Mouse (Mus musculus) liver, embryonic 13.5 days (tissue): ENCODE results near the gene Dmrtb1. TPM values are rescaled to one million over a fixed set of nuclear protein-coding genes. Genes with fewer than 3 reads are reported as not detected.

Experiments used
- ATAC-seq: fragments of 200-750 bp; cut with Nextera tagmentation; 2 replicates; pipeline ENCODE4 v1.8.0; 2017; ENCODE audit warnings: low read depth, mild to moderate bottlenecking, moderate number of reproducible peaks, moderate library complexity
- DNase-seq: peaks from one replicate; pipeline ENCODE4 v3.0.0; 2022
- H3K27ac ChIP-seq: fragments of 300-500 bp; sonication (generic); 2 replicates; pipeline ENCODE4 v1.5.1; 2015; ENCODE audit warnings: moderate library complexity, mild to moderate bottlenecking, inconsistent platforms
- H3K27me3 ChIP-seq: fragments of 300-500 bp; sonication (generic); 2 replicates; pipeline ENCODE4 v1.6.1; 2015; ENCODE audit warnings: mild to moderate bottlenecking, inconsistent platforms
- H3K36me3 ChIP-seq: fragments of 300-500 bp; sonication (generic); 2 replicates; pipeline ENCODE4 v1.6.1; 2015; ENCODE audit warnings: mild to moderate bottlenecking, inconsistent platforms
- H3K4me1 ChIP-seq: fragments of 300-500 bp; sonication (generic); replicated peaks from 2 replicates; pipeline ENCODE4 v1.6.1; 2015; ENCODE audit warnings: inconsistent platforms
- H3K4me2 ChIP-seq: fragments of 300-500 bp; sonication (generic); 2 replicates; pipeline ENCODE4 v1.6.1; 2015; ENCODE audit warnings: inconsistent platforms, mild to moderate bottlenecking, moderate library complexity
- H3K4me3 ChIP-seq: fragments of 300-500 bp; sonication (generic); replicated peaks from 2 replicates; pipeline ENCODE4 v1.5.1; 2015; ENCODE audit warnings: mild to moderate bottlenecking, inconsistent platforms
- H3K9ac ChIP-seq: fragments of 300-500 bp; sonication (generic); 2 replicates; pipeline ENCODE4 v1.6.1; 2015; ENCODE audit warnings: mild to moderate bottlenecking, inconsistent platforms
- H3K9me3 ChIP-seq: fragments of 300-500 bp; sonication (generic); replicated peaks from 2 replicates; pipeline ENCODE4 v1.6.1; 2016; ENCODE audit warnings: inconsistent platforms
- WGBS: fragments of 180-500 bp; shearing (Covaris S2); methylation state at CpG from one replicate; pipeline ENCODE4 v1.1.7; 2015; ENCODE audit not compliant: insufficient replicate concordance; 5-methylcytosine and 5-hydroxymethylcytosine counted together
- microRNA-seq: library from miRNA; unstranded; fragments of <30 nt; microRNA quantifications from one replicate; pipeline ENCODE4, GENCODE M21; 2016
- polyA plus RNA-seq: library from polyadenylated mRNA; unstranded; fragments of >200 nt; fragmentation: Nextera tagmentation; extraction: Ambion mirVana; gene quantifications from 2 replicates; pipeline ENCODE4 v1.2.1, GENCODE M21; 2015

Dmrtb1 gene
- polyA plus RNA-seq, 1 experiment from 2014 or later: not detected

DNA sequence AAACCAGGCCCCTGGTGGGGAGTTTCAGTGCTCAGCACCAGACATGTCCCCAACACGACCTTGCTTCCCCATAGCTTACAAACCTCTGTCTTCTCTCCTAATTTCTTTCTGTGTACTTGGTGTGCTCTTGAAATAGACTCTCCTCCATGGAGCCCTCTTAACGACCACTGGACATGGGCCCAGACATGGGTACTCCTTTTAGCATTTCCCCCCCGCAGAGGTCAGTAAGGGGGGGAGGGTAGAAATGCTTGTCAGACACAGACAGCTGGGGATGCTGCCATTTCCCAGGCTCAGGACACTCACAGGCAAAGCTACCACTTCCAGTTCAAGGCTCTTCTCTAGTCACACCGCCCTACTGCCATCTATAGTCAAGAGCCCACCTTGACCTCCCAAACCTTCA lies 42.4 kb downstream of the Dmrtb1 start:
- no peaks in the 10 kb centered on the region for H3K9me3 ChIP-seq
- no peak overlapping the region for H3K4me2 ChIP-seq
- no peak overlapping the region for H3K9ac ChIP-seq
- no peak for ATAC-seq
- no peak for DNase-seq
- H3K4me1 ChIP-seq: no peaks in the 10 kb centered on the region
- H3K36me3 ChIP-seq: no peaks in the 10 kb centered on the region
- H3K4me3 ChIP-seq: no peak overlapping the region
- H3K27me3 ChIP-seq: no peaks in the 10 kb centered on the region
- H3K27ac ChIP-seq: no peak overlapping the region
- 53% methylated on average over 4 of the region's 4 CpGs for WGBS

DNA sequence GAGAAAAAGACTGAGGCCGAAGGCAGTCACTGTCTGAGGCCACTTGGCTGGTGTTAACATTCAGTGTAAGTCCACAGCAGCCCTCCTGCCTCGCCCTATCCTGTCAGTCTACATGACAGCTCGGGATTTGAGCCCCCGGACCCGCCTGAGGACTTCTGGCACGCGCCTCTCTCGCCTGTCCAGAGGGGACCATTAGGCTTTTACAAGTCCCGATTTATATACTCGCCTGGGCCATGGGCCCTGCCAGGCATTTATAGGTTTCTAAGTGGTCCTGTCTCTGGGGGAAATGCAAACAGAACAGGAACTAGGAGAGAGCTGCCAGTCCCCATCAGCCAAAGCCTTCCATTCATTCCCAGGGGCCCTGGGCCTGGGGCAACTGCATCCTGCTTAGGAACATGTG lies 45.7 kb downstream of the Dmrtb1 start:
- Histone ChIP-seq H3K36me3 (no peaks in the 10 kb centered on the region), H3K27ac (no peak overlapping the region), H3K27me3 (0 out of 2 replicates have a peak, but pooled peaks cover 3% of the 10 kb centered on the region), H3K9ac (no peak overlapping the region), H3K4me1 (no peaks in the 10 kb centered on the region), H3K4me3 (no peak overlapping the region), H3K9me3 (no peaks in the 10 kb centered on the region), H3K4me2 (no peak overlapping the region)
- WGBS: 71% methylated on average over 10 of the region's 10 CpGs
- DNase-seq: no peak
- ATAC-seq: no peak

DNA sequence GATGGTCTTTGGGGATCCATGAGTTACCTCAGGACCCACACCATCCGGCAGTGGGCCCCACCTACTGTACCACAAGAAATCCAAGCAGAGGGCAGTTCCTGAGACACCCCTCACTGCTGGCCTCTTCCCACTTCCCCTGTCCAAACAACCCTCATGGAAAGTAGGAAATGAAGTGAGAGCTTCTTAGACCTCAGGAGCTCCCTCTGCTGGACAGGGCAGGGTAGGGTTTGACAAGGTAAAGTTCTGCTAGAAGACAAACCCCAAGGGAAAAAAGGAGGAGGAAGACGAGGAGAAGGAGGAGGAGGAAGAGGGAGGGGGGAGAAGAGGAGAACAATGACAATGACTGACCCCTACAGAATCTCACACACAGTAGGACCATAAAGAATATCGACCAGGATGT lies 46.4 kb downstream of the Dmrtb1 start:
- peak; percentile 42 for DNase-seq

DNA sequence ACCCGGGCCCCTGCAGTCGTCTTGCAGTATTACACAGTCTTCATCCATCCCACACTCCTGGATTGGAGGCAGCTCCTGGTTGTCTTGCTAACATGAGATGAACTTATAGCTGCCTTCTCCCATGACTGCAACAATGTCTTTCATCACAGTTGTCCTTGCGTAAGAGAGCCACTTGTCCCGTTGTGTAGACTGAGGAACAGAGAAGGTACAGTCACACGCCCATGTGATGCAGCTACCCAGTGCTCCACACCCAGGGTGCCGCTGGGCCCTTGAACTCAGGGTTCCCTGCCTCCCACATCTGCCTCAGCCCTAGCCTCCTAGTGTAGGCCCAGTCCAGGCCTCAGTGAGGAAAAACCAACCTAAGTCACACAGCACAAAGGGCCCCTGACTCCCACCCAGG lies 47.9 kb downstream of the Dmrtb1 start:
- H3K4me3 ChIP-seq: no peak overlapping the region
- no peak overlapping the region for H3K27ac ChIP-seq
- DNase-seq (no peak), ATAC-seq (no peak)
- H3K4me1 ChIP-seq: no peaks in the 10 kb centered on the region
- no peak overlapping the region for H3K9ac ChIP-seq
- H3K9me3 ChIP-seq: no peaks in the 10 kb centered on the region
- no peaks in the 10 kb centered on the region for H3K36me3 ChIP-seq
- H3K4me2 ChIP-seq: no peak overlapping the region
- 0 out of 2 replicates have a peak, but pooled peaks cover 3% of the 10 kb centered on the region for H3K27me3 ChIP-seq
- WGBS: 58% methylated on average over 6 of the region's 6 CpGs

More for the DNA sequence above, 46.4 kb downstream of the Dmrtb1 start:
- Histone ChIP-seq H3K27me3 (0 out of 2 replicates have a peak, but pooled peaks cover 3% of the 10 kb centered on the region), H3K4me3 (no peak overlapping the region), H3K9ac (no peak overlapping the region), H3K4me2 (no peak overlapping the region), H3K36me3 (no peaks in the 10 kb centered on the region), H3K9me3 (no peaks in the 10 kb centered on the region), H3K4me1 (no peaks in the 10 kb centered on the region), H3K27ac (no peak overlapping the region)
- ATAC-seq: no peak
- WGBS: 39% methylated on average over 3 of the region's 3 CpGs

DNA sequence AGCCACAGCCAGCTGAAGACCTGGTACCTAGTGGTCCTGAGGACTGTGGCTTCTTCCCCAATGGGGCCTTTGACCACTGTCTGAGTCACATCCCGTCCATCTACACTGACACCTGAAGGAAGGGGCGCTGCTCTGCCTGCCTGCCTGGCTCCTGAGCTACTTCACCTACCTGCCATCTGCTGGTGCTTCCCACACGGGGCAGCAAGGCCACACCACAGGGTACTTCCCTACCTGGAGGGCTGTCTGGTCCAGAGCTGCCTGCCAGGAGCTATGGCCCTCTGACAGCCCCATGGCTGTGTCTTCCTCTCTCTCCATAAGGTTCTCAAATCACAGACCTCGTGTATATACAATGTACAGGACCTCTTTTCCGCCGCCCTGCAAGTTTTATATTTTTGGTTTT lies 49.4 kb downstream of the Dmrtb1 start:
- 51% methylated on average over 6 of the region's 6 CpGs for WGBS
- Histone ChIP-seq H3K27ac (no peak overlapping the region), H3K9me3 (no peaks in the 10 kb centered on the region), H3K27me3 (0 out of 2 replicates have a peak, but pooled peaks cover 3% of the 10 kb centered on the region), H3K4me3 (no peak overlapping the region), H3K4me2 (no peak overlapping the region), H3K9ac (no peak overlapping the region), H3K36me3 (no peaks in the 10 kb centered on the region), H3K4me1 (no peaks in the 10 kb centered on the region)
- DNase-seq: no peak
- ATAC-seq: no peak

DNA sequence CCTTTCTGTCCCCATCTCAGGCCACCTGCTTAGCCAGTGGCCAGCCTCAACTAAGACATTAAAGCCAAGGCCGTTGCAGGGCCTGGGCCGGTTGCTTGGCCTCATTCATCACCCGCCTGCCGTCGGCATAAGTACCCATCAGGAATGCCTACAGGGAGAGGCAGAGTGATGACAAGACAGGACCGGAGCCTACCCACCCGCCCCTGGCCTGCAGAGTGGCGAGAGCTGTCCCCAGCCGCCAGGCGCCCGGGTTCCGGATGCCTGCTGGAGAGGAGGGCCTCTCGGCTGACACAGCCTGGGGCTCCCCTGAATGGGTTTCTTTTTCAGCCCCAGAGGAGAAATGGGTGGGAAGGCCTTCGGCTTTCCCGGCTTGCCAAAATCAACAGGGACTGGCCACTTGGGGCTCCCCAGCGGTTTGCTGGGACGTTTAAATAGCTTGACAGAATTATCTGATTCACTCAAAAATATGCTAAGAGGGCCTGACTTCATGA lies 55.1 kb downstream of the Dmrtb1 start:
- ATAC-seq (no peak), DNase-seq (no peak)
- Histone ChIP-seq H3K36me3 (no peaks in the 10 kb centered on the region), H3K9me3 (no peaks in the 10 kb centered on the region), H3K27me3 (0 out of 2 replicates have a peak, but pooled peaks cover 3% of the 10 kb centered on the region), H3K4me1 (no peaks in the 10 kb centered on the region), H3K4me3 (no peak overlapping the region), H3K27ac (no peak overlapping the region), H3K4me2 (no peak overlapping the region), H3K9ac (no peak overlapping the region)
- 74% methylated on average over 17 of the region's 17 CpGs for WGBS

DNA sequence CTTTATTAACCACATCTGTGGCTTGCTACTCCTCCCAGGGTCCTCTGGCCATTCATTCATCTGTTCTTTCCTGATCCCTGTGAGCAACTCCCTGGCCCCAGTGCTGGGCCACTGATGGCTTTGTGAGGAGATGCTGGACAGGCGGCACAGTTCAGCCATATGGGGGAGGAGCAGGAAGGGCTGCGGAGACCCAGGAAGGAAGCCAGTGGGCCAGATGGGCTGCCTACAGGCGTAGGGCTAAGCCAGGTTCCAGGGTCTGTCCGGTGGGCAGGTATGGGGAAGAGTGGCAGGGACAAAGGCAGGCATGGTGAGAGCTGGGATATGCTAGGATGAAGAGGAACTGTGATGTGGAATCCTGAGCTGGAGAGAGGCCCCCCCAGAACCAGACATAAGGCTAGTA lies 55.8 kb downstream of the Dmrtb1 start:
- no peak overlapping the region for H3K27ac ChIP-seq
- H3K9me3 ChIP-seq: no peaks in the 10 kb centered on the region
- H3K4me2 ChIP-seq: no peak overlapping the region
- peaks cover 5% of the 10 kb centered on the region; the same call in 1 of the 2 replicates for H3K27me3 ChIP-seq
- no peak overlapping the region for H3K4me3 ChIP-seq
- H3K4me1 ChIP-seq: no peaks in the 10 kb centered on the region
- no peaks in the 10 kb centered on the region for H3K36me3 ChIP-seq
- ATAC-seq (no peak), DNase-seq (no peak)
- 34% methylated on average over 4 of the region's 4 CpGs for WGBS
- H3K9ac ChIP-seq: no peak overlapping the region

Small RNA genes within 50 kb of the gene (microRNA-seq; reads per million reads assigned to microRNA genes)
- gene Gm25123: not detected

Other genes starting within 250 kb of the Dmrtb1 start
- gene Glis1, start 249.6 kb downstream of the Dmrtb1 start, polyA plus RNA-seq: 0.34 and 0.69 TPM in 2 replicates
- gene Lrp8, start 118.0 kb upstream of the Dmrtb1 start, polyA plus RNA-seq: 3.5 TPM in 2 replicates
- 129 and 145 TPM in 2 replicates for gene Magoh, start 195.5 kb upstream of the Dmrtb1 start, polyA plus RNA-seq
- gene 0610037L13Rik, start 205.6 kb upstream of the Dmrtb1 start, polyA plus RNA-seq: 48.1 and 54.9 TPM in 2 replicates
- 37.0 and 45.1 TPM in 2 replicates for gene Cpt2, start 239.4 kb upstream of the Dmrtb1 start, polyA plus RNA-seq